Mouse (Mus musculus): ENCODE measurements around the gene Adk. TPM values are rescaled to one million over a fixed set of nuclear protein-coding genes. Genes with fewer than 3 reads are reported as not detected.
A peak's percentile ranks its signal among the peaks of the same experiment; 100 is the strongest.

Adk gene
- polyA plus RNA-seq, 1 experiment: 69.5 TPM

GRCm38 (mm10) chr14:21118095-21118494 lies 65.7 kb downstream of the Adk start:
- H3K27me3 ChIP-seq (ENCODE audit: control insufficient read depth, insufficient read depth, insufficient read length): no peaks in the 10 kb centered on the region
- H3ac ChIP-seq (ENCODE audit: control insufficient read depth, insufficient read length, low read depth): no peak overlapping the region
- no peak overlapping the region for H3K4me3 ChIP-seq (ENCODE audit: insufficient read depth, poor library complexity, severe bottlenecking)
- TF ChIP-seq MYOG (IDR thresholded peaks at IDR 0.05; ENCODE audit: control insufficient read depth, extremely low read depth, insufficient read length): no peak
- no peak for TF ChIP-seq CTCF (IDR thresholded peaks at IDR 0.05; ENCODE audit: control insufficient read depth, insufficient read depth, insufficient read length)
- no peak for TF ChIP-seq USF1 (IDR thresholded peaks at IDR 0.05; ENCODE audit: low read depth)
- no peak for TF ChIP-seq FOSL1 (IDR thresholded peaks at IDR 0.05; ENCODE audit: insufficient read depth, low read length, poor library complexity, severe bottlenecking)
- no peak for TF ChIP-seq CEBPB (IDR thresholded peaks at IDR 0.05; ENCODE audit: low read depth)
- no peak for TF ChIP-seq MAX (IDR thresholded peaks at IDR 0.05)
- no peak for TF ChIP-seq MYOD1 (IDR thresholded peaks at IDR 0.05; ENCODE audit: control insufficient read depth, insufficient read length, low read depth)
- peaks cover 5% of the 10 kb centered on the region for H3K79me2 ChIP-seq (ENCODE audit: control insufficient read depth, insufficient read depth)
- peaks cover 4% of the 10 kb centered on the region for H3K79me3 ChIP-seq (ENCODE audit: low read depth)
- H3K36me3 ChIP-seq (ENCODE audit: control insufficient read depth, insufficient read depth): no peaks in the 10 kb centered on the region

- H3K4me3 ChIP-seq (ENCODE audit: insufficient read depth, poor library complexity, severe bottlenecking): no peak overlapping the region
These were observed 67.4 kb downstream of the Adk start for GRCm38 (mm10) chr14:21119653-21120313.

GRCm38 (mm10) chr14:21120473-21120872 lies 68.1 kb downstream of the Adk start:
- no peaks in the 10 kb centered on the region for H3K27me3 ChIP-seq (ENCODE audit: control insufficient read depth, insufficient read depth, insufficient read length)
- no peak overlapping the region for H3K4me3 ChIP-seq (ENCODE audit: insufficient read depth, poor library complexity, severe bottlenecking)
- no peaks in the 10 kb centered on the region for H3K36me3 ChIP-seq (ENCODE audit: control insufficient read depth, insufficient read depth)
- no peak for TF ChIP-seq CEBPB (IDR thresholded peaks at IDR 0.05; ENCODE audit: low read depth)
- no peak for TF ChIP-seq CTCF (IDR thresholded peaks at IDR 0.05; ENCODE audit: control insufficient read depth, insufficient read depth, insufficient read length)
- peaks cover 5% of the 10 kb centered on the region for H3K79me2 ChIP-seq (ENCODE audit: control insufficient read depth, insufficient read depth)
- H3K79me3 ChIP-seq (ENCODE audit: low read depth): peaks cover 4% of the 10 kb centered on the region
- no peak overlapping the region for H3ac ChIP-seq (ENCODE audit: control insufficient read depth, insufficient read length, low read depth)

More at GRCm38 (mm10) chr14:21119653-21120313, 67.4 kb downstream of the Adk start:
- Histone ChIP-seq H3K79me3 (ENCODE audit: low read depth) (peaks cover 4% of the 10 kb centered on the region), H3K36me3 (ENCODE audit: control insufficient read depth, insufficient read depth) (no peaks in the 10 kb centered on the region), H3K27me3 (ENCODE audit: control insufficient read depth, insufficient read depth, insufficient read length) (no peaks in the 10 kb centered on the region), H3ac (ENCODE audit: control insufficient read depth, insufficient read length, low read depth) (no peak overlapping the region), H3K79me2 (ENCODE audit: control insufficient read depth, insufficient read depth) (peaks cover 5% of the 10 kb centered on the region)
- TF ChIP-seq USF1 (IDR thresholded peaks at IDR 0.05; ENCODE audit: low read depth): no peak
- no peak for TF ChIP-seq CTCF (IDR thresholded peaks at IDR 0.05; ENCODE audit: control insufficient read depth, insufficient read depth, insufficient read length)
- TF ChIP-seq MYOG (IDR thresholded peaks at IDR 0.05; ENCODE audit: control insufficient read depth, extremely low read depth, insufficient read length): no peak
- TF ChIP-seq MAX (IDR thresholded peaks at IDR 0.05): no peak
- TF ChIP-seq FOSL1 (IDR thresholded peaks at IDR 0.05; ENCODE audit: insufficient read depth, low read length, poor library complexity, severe bottlenecking): no peak
- TF ChIP-seq CEBPB (IDR thresholded peaks at IDR 0.05; ENCODE audit: low read depth): no peak
- TF ChIP-seq MYOD1 (IDR thresholded peaks at IDR 0.05; ENCODE audit: control insufficient read depth, insufficient read length, low read depth): no peak

GRCm38 (mm10) chr14:21127215-21127614 lies 74.8 kb downstream of the Adk start:
- Histone ChIP-seq H3K36me3 (ENCODE audit: control insufficient read depth, insufficient read depth) (no peaks in the 10 kb centered on the region), H3K79me2 (ENCODE audit: control insufficient read depth, insufficient read depth) (no peaks in the 10 kb centered on the region), H3ac (ENCODE audit: control insufficient read depth, insufficient read length, low read depth) (no peak overlapping the region), H3K4me3 (ENCODE audit: insufficient read depth, poor library complexity, severe bottlenecking) (no peak overlapping the region), H3K79me3 (ENCODE audit: low read depth) (no peaks in the 10 kb centered on the region), H3K27me3 (ENCODE audit: control insufficient read depth, insufficient read depth, insufficient read length) (no peaks in the 10 kb centered on the region)
- TF ChIP-seq CEBPB (IDR thresholded peaks at IDR 0.05; ENCODE audit: low read depth): no peak
- TF ChIP-seq MYOD1 (IDR thresholded peaks at IDR 0.05; ENCODE audit: control insufficient read depth, insufficient read length, low read depth): no peak

GRCm38 (mm10) chr14:21136906-21137305 lies 84.5 kb downstream of the Adk start:
- TF ChIP-seq CTCF (IDR thresholded peaks at IDR 0.05; ENCODE audit: control insufficient read depth, insufficient read depth, insufficient read length): peak; percentile 34
- no peak for TF ChIP-seq USF1 (IDR thresholded peaks at IDR 0.05; ENCODE audit: low read depth)
- Histone ChIP-seq H3ac (ENCODE audit: control insufficient read depth, insufficient read length, low read depth) (no peak overlapping the region), H3K4me3 (ENCODE audit: insufficient read depth, poor library complexity, severe bottlenecking) (no peak overlapping the region), H3K79me2 (ENCODE audit: control insufficient read depth, insufficient read depth) (no peaks in the 10 kb centered on the region), H3K27me3 (ENCODE audit: control insufficient read depth, insufficient read depth, insufficient read length) (no peaks in the 10 kb centered on the region), H3K79me3 (ENCODE audit: low read depth) (no peaks in the 10 kb centered on the region), H3K36me3 (ENCODE audit: control insufficient read depth, insufficient read depth) (no peaks in the 10 kb centered on the region)

GRCm38 (mm10) chr14:21142603-21143002 lies 90.2 kb downstream of the Adk start:
- Histone ChIP-seq H3ac (ENCODE audit: control insufficient read depth, insufficient read length, low read depth) (no peak overlapping the region), H3K27me3 (ENCODE audit: control insufficient read depth, insufficient read depth, insufficient read length) (no peaks in the 10 kb centered on the region), H3K79me2 (ENCODE audit: control insufficient read depth, insufficient read depth) (peaks cover 5% of the 10 kb centered on the region), H3K36me3 (ENCODE audit: control insufficient read depth, insufficient read depth) (no peaks in the 10 kb centered on the region), H3K4me3 (ENCODE audit: insufficient read depth, poor library complexity, severe bottlenecking) (no peak overlapping the region), H3K79me3 (ENCODE audit: low read depth) (no peaks in the 10 kb centered on the region)
- TF ChIP-seq USF1 (IDR thresholded peaks at IDR 0.05; ENCODE audit: low read depth) (no peak), MYOD1 (IDR thresholded peaks at IDR 0.05; ENCODE audit: control insufficient read depth, insufficient read length, low read depth) (no peak), CTCF (IDR thresholded peaks at IDR 0.05; ENCODE audit: control insufficient read depth, insufficient read depth, insufficient read length) (no peak), MAX (IDR thresholded peaks at IDR 0.05) (no peak), CEBPB (IDR thresholded peaks at IDR 0.05; ENCODE audit: low read depth) (no peak), FOSL1 (IDR thresholded peaks at IDR 0.05; ENCODE audit: insufficient read depth, low read length, poor library complexity, severe bottlenecking) (no peak), MYOG (IDR thresholded peaks at IDR 0.05; ENCODE audit: control insufficient read depth, extremely low read depth, insufficient read length) (no peak)
